Mouse (Mus musculus) right cerebral cortex, adult 2 months (tissue): ENCODE measurements around the gene Comt.
A peak's percentile ranks its signal among the peaks of the same experiment; 100 is the strongest.

ENCODE experiments used
- DNase-seq, 2 experiments: peaks; one replicate each; pipeline ENCODE4 v3.0.0; 2021 to 2022; ENCODE audit warnings: low spot score in 2 of 2

The Comt gene

DNA sequence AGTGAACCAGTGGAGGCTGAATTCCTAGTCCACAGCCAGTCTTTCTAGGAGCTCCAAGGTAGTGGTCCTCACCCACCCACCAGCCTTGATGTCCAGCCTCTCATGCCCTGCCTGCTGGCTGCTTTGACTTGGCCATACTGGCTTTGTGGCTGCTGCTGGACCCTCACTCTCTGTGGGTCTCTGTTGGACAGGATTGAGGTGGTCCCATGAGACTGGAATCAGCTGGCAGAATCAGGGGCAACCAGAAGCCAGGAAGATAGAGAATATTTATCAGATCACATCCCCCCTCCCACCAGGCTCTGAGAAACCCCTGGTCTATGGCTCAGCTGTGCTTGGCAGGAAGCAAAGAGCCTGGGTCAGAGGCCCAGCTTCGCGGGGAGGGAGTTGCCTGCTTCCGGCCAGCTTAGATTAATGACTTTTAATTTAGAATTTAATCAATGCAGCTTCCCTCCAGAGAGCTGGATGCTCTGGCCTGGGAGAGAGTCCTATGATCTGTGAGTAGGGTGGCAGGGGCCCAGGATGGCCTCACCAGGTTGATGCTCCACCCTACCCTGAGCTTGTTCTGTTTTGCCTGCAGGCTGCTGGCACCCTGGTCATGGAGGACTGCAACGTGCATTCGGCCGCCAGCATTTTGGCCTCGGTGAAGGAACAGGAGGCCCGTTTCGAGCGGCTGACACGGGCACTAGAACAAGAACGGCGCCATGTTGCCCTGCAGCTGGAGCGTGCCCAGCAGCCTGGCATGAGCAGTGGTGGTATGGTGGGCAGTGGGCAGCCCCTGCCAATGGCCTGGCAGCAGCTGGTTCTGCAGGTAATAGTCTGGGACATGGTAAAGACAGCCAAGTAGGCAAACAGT, 37.8 kb downstream of the Comt start:
- no peak for DNase-seq

DNA sequence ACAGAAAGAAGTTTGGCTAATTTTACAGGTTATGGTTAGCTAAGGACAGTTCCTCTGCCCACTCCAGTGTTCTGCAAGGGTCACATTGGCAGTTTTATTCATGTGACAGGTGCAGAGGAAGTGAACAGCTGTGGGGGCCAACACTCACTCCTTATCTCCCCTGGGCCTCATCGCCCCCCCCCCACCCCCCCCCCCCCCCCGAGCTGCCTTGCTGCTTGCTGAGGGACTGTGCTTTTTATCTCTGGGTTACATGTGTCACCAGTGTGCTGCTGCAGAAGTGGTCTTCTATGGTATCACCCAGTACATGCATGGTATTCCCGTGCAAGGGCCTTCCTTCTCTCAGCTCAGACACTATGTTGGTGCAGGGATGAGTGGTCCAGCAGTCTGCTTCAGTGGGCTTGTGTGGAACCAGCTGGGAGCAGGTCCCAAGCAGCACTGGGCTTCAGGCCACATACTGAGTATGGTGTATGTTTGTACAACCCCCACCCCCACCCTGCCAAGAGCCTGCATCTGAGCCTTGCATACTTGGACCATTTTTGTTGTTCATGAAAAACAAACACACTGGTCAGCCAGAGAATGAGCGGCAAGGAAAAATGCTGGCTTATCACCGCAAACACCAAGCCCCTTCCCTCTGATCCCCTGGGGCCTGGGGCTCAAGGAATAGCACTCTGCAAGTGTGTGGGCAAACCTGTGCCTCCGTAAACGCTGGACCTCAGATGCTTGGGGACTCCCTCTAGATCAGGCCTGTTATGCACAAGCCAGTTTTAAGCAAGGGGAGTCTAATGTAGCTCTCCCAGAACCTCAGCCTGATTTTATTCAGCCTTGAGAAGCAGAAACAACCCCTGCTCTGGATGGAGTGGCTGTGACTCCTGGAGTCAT, 38.7 kb downstream of the Comt start:
- no peak for DNase-seq

DNA sequence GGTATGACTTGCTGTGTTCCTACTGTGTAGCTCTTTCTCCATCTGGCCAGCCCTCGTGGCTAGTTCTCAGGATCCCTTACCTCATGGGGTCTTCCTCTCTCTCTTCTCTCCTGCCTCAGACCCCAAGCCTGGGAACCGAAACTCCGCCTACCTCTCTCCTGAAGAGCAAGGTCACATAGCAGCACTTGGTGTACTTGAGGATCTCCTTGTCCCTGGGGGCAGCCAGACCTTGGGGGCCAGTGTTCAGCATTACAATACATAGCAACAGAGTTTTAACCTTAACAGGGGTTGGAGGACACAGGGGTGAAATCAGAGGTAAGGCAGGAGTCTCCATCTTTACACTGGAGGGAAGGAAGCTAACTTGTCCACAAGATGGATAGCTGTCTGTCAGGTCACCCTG, 39.7 kb downstream of the Comt start:
- no peak for DNase-seq

DNA sequence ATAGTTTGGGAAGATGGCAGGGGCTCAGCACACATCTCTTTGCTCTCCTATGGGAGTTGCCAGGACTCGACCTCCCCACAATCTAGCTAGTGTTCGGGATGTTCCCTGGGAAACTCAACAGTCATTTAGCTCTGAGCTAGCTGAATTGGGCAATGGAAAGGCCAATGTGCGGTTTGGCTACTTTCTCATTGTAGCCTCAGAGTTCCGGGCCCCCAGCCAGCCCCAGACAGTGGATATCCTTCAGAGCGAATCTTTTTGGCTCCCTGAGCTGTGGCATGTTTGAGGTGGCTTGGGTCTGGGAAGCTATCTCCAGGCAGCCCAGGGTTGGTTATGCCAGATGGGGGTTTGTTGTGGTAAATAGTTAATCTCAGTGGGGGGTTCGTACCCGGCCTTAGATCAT, 40.2 kb downstream of the Comt start:
- DNase-seq, result no peak

DNA sequence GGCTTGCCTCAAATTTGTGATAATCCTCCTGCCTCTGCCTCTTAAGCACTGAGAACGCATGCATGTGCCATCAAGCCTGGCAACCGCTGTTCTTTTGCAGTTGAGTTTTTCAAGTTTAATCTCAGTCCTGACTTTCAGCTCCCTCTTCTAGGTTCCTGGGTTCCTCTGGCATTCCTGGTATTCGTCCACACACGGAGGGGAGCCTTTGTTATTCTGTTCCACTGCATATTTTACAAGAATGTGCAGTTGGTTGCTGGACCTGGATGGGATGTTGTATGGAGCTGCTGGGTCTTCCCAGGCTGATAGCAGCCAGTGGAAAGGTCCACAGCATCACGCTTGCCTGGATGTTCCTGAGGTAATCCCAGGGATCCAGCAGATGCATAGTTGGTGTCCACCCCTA, 41.2 kb downstream of the Comt start:
- DNase-seq, result no peak

DNA sequence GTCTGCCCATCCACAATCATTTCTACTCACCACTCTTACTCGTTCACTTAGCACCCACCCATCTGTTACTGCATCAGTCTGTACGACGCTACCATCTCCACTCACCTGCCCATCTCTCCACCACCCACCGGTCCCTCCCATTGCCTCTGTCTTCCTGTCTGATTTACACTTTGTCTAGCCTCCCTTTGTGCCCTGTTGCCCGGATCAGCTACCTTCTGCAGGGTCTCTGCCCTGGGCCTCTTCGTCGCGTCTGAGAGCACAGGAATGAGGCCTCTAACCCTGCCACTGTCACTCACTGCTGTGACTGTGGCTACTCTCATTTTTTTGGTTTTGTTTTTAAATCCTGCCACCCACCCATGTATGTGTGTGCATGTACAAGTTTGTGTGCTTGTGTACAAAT, 42.0 kb downstream of the Comt start:
- DNase-seq, result no peak

DNA sequence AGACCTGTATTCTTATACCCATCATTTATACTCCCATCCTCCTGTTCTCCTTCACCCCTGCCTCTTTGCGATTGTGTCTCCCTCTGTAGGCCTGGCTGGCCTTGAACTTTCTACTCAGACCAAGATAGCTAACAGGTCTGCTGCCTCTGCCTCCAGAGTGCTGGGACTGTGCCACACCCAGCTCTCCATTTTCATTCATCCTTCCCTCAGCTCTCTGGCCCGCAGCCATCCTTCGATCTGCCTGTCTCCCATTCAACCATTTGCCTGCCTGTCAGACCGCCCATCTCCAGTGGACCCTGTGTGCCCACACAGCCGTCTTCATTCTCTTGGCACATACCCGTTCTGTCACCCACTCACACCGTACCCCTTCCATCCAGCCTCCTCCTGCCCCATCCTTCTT, 42.4 kb downstream of the Comt start:
- DNase-seq, result no peak

DNA sequence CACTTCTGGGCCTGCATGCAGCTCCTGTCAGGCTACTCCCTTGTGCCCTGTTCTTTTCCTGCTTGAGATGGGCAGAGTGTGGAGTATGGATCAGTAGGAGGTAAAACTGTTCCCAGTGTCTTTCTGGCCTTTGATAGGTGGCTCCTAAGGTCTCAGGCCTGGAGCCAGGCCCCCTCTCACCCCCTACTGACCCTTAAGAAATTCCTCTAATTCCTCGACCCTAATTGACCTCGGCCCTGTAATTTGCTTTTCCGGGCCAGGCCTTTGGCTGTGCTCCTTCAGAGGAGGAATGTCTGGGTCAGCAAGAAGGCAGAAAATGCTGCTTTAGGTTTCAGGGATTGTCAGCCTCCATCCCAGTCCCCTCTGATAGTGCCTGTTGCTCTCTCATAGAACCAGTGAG, 42.9 kb downstream of the Comt start:
- DNase-seq, result no peak

DNA sequence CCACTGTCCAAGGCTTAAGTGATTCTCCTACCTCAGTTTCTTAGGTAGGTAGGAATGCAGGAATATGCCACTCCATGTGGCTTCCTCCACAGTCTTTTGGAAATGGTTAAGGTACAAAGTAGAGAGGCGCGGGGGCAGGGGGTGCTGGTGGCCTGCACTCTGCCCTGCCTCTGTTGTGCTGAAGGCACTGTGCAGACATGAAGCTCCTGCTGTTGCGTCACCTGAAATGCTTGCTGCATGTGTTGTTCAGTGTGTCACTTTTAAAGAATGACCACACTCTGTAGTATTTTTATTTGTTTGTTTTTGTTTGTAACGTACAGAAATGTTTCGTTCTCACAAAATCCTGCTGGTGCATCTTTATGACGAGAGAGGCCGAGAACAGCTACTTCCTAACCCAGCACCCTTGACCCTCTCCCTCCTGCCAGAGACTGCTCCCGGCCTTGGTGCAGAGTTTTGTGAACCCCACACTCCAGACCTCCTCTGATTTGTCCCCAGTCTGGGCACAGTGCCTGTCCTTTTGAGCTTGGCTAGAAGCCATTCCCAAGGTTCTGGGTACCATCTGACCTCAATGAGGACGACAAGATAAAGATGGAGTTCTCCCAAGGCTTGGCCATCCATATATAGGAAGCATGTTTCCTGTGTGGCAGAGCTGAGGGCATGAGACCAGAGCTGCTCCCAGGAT, 43.5 kb downstream of the Comt start:
- no peak for DNase-seq

DNA sequence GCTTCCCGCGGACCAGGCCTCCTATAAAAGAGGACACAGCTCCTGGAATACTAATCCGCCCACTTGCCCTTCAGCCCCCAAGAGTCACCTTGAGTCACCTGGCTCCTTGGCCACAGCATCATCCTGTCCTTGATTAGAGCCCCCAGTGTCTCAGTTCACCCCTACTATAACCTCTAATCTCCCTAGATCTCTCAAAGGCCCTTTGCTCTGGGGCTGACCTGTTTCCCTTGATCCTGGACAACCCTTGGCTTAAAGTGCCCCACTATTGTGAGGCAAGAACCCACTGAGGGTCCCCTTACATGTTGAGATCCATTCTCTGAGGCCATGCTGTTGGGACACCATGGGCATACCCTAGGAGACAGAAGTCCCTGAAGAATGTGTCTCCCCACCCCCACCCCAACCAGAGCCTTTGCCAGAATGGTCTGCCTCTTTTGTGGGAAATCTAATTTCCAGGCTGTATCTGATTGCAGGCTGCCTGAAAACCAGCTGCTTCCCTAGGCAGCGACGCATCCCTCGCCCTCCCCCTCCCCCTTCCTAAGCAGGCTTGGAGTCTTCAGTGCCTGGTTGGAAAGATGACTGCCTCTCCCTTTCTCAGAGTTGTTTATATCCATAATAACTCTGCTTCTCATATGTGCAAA, 44.9 kb downstream of the Comt start:
- DNase-seq, result no peak

DNA sequence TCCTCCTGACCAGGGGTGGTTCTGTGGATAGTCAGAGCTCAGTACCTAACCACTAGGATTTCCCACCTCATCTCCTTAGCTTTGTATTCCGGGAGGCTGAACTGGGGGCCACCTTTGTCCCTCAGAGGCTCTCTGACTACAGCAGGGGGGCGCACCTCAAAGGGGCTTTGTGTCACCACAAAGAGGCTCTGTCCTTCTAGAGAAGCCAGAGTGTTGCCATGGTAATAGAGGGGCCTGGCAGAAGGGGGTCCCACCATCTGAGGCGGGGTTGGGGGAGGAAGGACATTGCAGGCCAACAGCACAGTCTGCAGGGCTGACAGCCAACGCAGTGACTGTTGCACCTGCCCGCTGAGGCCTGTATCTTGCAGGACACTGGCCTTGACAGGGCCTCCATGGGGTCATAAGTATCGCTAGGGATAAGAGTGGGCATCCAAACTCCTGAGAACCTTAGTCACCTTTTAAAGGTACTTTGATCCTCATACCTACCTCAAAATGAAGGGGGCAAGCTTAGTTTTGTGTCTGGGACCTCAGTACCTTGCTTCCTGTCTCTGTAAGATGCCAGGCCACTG, 46.1 kb downstream of the Comt start:
- no peak for DNase-seq

DNA sequence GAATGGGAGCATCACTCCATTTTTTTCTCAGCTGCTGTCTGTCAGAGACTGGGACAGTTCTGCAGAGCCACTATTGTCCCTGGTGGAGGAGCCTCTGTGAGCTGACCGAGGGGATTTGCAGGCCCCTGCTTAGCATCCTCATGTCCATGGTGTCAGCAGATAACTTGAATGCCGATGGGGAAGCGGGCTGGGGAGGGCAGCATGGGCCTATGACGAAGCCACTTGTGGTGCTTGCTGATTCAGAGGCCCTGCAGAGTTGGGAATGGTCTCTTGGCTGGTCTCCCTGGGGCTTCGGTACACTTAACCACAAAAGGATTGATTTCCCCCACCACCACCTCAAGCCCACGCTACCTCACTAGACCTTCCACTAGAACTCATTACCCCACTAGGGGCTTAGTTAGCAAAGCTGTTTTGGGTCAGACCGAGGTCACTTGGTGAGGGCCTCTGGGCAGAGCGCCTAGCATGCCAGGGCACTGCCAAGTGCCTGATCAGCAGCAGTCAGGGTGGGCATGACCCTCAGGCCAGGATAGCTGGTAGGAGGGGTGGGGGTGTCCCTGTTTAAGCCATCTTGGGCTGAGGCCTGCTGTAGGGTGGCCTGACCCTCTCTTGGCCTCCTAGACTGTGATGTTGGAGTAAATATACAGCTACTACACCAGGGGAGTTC, 47.2 kb downstream of the Comt start:
- no peak for DNase-seq

DNA sequence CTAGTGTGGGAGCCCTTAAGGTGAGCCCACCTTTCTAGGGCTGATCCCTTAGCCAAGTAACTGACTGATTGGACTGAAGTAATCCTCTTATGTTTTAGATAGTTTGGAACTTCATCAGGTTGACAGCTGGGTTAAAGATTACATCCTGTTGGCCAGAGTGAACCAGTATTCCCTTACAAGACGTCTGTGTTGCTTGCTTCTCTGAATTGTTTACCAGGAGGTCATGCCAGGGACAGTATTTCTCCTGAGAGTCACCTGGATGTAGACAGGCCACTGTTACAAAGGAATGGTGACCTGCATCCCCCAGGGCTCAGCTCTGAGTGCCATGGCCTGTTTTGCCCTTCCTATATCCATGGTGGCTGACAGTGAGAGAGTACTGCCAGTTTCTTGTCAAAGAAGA, 48.2 kb downstream of the Comt start:
- DNase-seq, result no peak

DNA sequence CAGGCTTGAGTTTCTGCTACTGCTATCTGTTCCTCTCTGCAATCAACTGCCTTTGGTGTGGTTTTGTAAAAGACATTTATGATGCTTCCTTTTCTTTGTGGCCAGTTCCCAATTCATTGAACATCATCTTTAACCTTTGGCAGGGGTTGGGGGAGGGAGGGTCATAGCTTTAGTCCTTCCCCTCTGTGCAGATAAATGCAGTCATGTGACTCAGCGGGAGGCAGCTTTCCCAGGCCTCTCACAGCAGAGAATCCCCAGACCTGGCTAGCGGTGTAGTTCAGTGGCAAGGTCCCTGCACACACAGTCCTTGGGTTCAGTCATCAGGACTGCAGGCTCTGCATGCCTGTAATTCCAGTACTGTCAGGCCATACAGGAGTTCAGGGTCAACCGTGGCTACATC, 49.4 kb downstream of the Comt start:
- DNase-seq, result no peak

DNA sequence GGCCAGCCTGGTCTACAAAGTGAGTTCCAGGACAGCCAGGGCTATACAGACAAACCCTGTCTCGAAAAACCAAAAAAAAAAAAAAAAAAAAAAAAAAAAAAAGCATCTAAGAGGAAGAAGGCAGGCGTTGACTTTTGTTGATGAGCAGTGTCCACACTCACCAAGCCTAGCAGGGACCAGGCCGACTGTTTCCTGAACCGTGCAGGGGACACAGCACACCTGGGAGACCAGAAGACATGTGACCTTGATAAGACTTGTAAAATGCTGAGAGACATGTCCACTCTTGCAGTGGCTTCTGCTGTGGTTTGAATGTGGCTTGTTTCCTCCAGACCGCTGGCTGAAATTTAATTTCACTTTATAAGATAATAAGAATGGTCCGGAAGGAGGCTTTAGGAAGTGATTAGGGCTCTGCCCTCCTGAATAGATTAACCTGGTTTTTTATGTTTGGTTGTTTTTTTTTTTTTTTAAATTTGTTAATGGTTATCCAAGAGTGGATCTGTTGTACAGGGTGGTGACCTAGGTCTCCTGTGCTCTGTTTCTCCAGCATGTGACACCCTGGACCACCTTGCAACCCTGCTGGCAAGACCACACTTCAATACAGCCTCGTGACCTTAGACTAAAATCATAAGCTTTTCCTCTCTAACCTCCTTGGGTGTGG, 50.2 kb downstream of the Comt start:
- no peak for DNase-seq

DNA sequence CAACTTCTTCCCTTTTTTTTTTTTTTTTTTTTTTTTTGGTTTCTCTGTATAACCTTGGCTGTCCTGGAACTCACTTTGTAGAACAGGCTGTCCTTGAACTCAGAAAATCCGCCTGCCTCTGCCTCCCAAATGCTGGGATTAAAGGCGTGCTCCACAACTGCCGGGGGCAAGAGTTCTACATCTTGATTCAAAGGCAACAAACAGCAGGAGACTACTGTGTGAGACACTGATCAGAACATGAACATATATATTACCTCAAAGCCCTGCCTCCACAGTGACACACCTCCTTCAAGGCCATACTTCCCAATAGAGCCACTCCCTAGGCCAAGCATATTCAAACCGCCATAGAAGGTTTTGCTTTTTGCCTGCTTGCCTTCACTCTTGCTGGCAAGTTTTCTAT, 53.0 kb downstream of the Comt start:
- no peak for DNase-seq

DNA sequence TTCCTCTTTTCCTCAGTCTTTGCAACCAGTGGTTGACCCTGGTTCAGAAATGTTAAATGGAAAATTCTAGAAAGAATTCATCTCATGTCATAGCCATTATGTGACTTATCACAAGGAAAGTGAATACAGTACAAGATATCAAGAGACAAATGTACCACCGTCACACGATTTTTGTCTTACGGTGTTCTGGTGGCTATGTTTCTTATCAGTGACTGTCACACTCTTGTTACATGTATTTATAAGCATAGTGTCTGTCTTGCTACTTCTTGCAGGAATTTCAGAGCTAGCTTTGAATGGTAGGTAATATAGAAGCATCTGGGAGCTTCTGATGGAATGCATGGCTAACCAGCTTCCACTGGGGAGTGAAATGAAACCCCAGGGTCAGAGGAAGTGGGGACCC, 56.5 kb downstream of the Comt start:
- DNase-seq, result no peak

DNA sequence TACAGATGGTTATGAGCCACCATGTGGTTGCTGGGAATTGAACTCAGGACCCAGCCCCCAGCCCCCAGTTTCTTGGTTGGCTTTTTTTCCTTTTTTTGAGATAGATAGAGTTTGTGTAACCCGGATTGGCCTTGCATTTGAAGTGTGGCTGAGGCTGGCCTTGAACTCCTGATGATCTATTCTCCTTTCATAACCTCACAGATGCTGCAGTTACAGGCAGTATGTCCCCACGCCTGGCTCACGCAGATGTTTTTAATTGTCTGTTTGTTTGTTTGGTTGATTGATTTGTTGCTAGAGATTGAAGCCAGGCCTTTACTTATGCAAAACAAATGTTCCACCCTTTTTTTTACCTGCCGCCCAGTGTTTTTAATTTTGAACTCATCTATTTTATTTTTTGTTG, 59.8 kb downstream of the Comt start:
- no peak for DNase-seq

DNA sequence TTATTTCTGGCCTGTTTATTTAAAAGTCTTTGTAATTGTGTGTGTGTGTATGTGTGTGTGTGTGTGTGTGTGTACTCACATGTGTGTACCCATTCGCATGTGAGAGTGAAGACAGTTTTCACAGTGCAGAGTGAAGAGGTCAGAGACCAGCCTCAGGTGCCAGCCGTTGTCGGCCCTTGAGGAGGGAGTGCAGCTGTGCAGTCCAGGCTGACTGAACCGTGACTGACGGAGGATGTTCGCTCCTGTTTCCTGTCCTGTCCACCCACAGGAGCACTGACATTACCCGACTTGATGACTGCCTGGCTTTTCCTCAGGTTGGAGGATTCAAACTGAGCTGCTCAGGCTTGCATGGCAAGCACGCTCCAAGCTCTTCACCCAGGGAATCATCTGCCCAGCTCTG, 63.7 kb downstream of the Comt start:
- DNase-seq, result no peak

DNA sequence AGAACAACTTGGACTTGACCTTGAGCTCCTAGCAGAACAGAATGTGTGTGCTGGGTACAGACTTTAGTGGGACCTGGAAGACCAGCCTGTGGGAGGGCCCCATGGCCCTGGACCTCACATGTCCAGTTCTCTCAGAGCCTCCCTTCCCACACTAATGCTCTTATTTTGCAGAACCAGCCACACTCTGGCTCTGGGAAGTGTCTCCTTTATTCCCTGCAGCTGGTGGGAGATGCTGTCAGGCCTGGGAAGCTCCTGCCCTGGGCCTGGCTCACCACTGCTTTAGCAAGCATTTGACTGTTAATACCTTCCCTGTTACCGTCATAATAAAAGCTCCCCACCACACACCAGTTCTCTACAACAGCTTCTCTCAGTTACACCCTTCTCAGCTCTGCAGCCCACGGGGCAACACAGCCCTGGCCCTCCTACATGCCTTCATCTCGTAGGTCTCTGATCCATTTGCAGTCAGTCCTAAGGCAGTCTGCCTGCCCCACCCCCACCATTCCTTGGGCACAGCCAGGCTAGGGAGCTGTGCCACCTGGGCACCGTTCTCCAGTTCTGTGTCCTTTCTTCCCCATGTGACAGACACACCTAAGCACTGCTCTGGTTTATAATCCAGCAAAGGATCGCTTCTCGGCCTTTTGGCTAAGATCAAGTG, 66.4 kb downstream of the Comt start:
- peak; percentile 41 to 47 for DNase-seq
